Mouse (Mus musculus): ENCODE results near the gene Srsf3. TPM values are rescaled to one million over a fixed set of nuclear protein-coding genes. Genes with fewer than 3 reads are reported as not detected.

Srsf3 gene
- polyA plus RNA-seq (2012; rRNA removed): 330 and 355 TPM in 2 replicates

GRCm38 (mm10) chr17:29032274-29033069, at the start of gene Srsf3:
Gene Srsf3, plus strand, starts transcription at chr17:29032628.

GRCm38 (mm10) chr17:29007641-29008325, 24.6 kb upstream of the Srsf3 start, which contains the start of gene Stk38:
Gene Stk38, minus strand, starts transcription at chr17:29007995.

GRCm38 (mm10) chr17:29090776-29091175, 58.3 kb downstream of the Srsf3 start, which contains the start of gene Cdkn1a:
Gene Cdkn1a, plus strand, starts transcription at chr17:29090976.

Other genes starting within 250 kb of the Srsf3 start
- 29.1 and 33.9 TPM in 2 replicates for gene Brpf3, start 231.5 kb upstream of the Srsf3 start, polyA plus RNA-seq (2012; rRNA removed)
- 0.04 and 0.14 TPM in 2 replicates for gene Pnpla1, start 174.2 kb upstream of the Srsf3 start, polyA plus RNA-seq (2012; rRNA removed)
- gene 4930539E08Rik, start 117.3 kb upstream of the Srsf3 start, polyA plus RNA-seq (2012; rRNA removed): 2.6 and 2.9 TPM in 2 replicates
- 0.11 TPM in 1 of 2 replicates, not detected in the other for gene Pxt1, start 88.8 kb upstream of the Srsf3 start, polyA plus RNA-seq (2012; rRNA removed)
- gene Kctd20, start 80.7 kb upstream of the Srsf3 start, polyA plus RNA-seq (2012; rRNA removed): 71.8 and 72.3 TPM in 2 replicates
- 91.9 and 94.6 TPM in 2 replicates for gene Stk38, start 24.6 kb upstream of the Srsf3 start, polyA plus RNA-seq (2012; rRNA removed)
- gene Cdkn1a, start 58.3 kb downstream of the Srsf3 start, polyA plus RNA-seq (2012; rRNA removed): 45.1 and 51.9 TPM in 2 replicates
- gene Rab44, start 81.5 kb downstream of the Srsf3 start, polyA plus RNA-seq (2012; rRNA removed): 0.06 and 0.19 TPM in 2 replicates
- 55.1 and 68.9 TPM in 2 replicates for gene Cpne5, start 205.5 kb downstream of the Srsf3 start, polyA plus RNA-seq (2012; rRNA removed)
- gene Ppil1, start 231.6 kb downstream of the Srsf3 start, polyA plus RNA-seq (2012; rRNA removed): 61.0 and 69.0 TPM in 2 replicates
- gene BC004004, start 236.2 kb downstream of the Srsf3 start, polyA plus RNA-seq (2012; rRNA removed): 89.5 and 91.0 TPM in 2 replicates

Measured in central nervous system, embryonic 18 days (tissue).